Mouse (Mus musculus) embryo, embryonic 10 days (tissue): ENCODE results near the gene Pparg.

ENCODE experiments used
- DNase-seq: peaks from one replicate; pipeline ENCODE4 v3.0.0-alpha.2; 2015; ENCODE audit warnings: low spot score

Gene Pparg

DNA sequence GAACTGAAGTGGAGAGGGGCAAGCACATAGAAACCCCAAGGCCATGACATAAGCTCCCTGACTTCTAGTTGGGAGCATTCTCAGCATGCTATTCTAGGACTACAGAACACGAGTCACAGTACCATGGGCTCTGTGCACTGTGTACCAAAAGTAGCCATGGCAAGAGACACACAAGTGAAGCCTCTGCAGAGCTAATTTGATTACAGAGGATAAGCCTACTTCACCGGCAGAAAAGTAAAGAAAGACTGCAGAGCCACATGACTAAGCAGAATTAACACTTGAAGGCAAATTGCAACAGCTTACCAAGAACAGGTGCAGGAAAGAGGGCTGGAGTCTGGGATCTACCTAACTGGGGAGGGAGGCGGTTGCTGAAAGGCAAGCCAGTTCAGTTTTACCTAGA, 103.9 kb downstream of the Pparg start:
- DNase-seq: no peak

DNA sequence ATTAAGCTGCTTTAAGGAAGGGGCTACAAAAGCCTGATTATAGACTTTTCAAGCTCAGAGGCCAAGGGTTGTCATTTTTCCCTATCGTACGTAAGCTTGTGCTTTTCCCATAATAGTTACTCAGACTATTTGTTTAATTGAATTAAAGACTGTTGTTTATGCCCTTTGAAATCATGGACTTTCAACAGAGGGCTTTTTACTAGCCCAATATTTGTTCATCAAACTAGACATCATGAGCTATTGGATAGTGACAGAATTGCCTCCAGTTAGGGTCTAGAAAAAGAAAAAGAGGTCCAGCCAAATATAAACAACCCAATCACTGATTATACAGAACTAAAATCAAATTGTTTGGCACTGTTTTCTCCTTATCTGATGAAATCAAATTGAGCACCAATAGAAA, 104.7 kb downstream of the Pparg start:
- no peak for DNase-seq

DNA sequence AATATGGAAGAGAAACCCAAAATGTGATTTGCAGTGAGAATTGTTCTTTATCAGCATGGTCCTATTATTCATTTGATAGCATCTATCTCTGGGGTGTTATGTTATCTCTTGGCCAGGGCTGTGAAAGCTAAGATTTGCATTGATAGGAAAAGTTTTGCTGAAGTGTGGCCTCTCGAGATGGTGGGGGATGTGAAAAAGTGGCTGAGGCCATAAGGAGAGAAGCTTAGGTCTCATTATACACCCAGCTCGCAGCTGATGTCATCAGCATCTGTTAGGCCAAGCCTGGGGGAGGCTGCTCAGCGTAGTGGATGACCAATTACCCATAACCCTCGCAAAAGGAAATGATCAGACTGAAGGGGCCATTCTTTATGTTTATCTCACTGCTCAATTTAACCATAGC, 105.1 kb downstream of the Pparg start:
- peak; percentile 14 for DNase-seq

DNA sequence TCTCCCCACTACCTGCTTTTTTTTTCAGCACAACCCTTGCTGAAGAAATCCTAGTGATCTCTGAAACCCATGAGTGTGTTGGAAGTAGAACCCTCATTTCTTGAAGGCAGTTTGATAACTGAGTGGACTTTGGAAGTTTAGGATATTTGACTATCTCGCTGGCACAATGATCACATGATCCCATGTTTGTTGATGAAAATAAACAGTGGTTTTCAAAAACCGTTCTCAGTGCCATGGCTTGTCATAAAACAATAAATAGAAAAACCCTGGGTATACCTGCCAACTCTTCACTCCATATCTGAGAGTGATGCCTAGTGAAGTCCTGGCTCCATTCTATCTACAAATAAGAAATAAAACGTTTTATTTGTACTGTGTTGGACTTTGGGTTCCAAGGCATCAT, 105.8 kb downstream of the Pparg start:
- no peak for DNase-seq

DNA sequence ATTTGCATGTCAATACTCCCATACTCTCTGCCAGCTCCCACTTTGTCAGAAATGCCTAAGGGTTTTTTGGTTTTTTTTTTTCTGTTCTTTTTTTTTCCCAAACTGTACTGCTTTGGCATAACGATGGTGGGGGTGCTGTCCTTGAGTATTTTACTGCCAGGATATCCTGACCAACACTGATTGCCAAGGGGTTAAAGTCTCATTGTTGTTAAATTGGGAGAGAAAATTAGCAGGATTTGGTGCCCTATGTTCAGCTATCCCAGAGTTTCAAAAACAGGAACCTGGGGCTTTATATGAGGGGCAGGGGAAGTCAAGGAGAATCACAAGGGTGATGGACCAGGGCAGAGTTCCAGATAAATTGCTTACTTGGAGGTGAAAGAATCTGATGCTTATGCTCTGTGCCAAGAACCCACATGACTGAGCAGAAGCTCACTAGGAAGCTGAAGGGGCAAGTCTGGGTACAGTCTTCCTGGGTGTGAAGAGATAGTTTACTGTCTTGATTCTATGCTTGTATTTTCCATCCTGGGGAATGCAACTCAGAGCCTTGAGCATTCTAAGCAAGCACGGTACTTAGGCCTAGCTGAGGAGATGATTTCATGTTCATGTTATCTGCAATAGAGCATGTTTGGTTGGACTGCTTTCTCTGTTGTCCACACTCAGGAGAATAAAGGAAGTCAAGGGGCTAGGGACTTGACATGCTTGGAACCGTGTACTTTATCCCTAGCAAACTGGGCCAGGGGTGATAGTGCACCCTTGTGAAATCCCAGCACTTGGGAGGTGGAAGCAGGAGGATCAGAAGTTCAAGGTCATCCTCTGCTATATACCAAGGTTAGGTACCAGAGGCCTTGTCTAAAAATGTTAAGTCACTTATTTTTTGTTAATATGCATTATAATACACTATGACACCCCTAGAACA, 109.2 kb downstream of the Pparg start:
- DNase-seq: no peak

DNA sequence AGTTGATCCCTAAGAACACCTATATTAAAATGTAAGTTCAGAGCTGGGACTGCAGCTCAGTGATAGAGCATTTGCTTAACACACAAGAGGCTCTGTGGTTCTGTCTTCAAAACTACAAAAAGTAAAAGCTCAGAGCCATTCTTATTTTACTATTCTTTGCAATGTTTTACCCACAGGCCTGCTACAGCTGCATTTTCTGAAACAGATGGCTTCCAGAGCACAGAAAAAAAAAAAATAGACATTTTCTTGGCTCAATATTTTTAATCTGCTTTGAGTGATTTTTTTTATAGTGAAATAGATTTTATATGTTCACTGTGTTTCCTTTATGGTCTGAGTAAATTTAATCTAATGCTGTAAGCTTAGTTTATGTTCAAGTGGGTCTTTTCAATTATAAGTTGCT, 111.2 kb downstream of the Pparg start:
- DNase-seq: no peak

DNA sequence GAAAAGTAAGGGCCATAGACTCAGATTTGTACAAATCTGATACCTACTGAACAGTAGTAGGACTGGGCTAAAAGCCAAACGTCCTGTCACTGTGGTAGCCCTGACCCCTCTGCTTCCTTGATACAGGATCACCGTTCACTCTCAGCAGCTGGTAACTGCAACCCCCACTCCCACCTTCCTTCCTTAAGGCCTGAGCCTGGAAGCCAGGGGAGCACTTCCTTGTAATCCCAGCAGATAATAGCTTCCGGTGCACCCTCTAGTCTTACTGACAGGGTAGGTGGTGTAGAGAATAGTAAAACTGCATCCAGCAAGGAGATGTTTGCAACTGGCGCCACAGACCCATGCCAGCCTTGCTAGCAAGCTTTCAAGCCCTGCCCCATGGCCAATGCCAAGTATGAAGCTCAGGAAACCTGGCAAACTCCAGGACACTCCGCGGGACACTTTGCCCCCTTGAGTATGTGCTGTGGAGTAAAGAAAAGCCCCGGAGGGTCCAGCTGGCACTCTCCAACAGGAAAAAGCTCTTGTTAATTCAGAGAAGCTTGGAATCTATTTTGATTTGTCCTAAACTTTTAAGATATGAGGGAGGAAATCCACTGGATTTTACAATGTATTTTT, 116.4 kb downstream of the Pparg start:
- DNase-seq: no peak

DNA sequence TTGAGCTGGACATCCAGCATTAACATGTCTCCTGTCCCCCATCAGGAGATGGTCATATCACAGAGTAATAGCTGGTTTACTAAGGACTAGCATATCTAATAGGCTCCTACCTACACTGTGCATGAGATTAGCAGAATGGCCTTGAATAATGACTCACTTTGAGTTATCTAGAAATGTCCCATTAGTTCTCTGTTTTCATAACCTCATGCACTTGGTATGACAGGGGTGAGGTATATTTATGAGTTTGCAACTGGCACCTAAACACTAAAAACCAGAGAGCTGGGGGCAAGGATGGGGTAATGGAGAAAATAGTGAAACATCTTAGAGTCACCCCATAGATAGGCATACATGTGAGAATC, 119.2 kb downstream of the Pparg start:
- no peak for DNase-seq

DNA sequence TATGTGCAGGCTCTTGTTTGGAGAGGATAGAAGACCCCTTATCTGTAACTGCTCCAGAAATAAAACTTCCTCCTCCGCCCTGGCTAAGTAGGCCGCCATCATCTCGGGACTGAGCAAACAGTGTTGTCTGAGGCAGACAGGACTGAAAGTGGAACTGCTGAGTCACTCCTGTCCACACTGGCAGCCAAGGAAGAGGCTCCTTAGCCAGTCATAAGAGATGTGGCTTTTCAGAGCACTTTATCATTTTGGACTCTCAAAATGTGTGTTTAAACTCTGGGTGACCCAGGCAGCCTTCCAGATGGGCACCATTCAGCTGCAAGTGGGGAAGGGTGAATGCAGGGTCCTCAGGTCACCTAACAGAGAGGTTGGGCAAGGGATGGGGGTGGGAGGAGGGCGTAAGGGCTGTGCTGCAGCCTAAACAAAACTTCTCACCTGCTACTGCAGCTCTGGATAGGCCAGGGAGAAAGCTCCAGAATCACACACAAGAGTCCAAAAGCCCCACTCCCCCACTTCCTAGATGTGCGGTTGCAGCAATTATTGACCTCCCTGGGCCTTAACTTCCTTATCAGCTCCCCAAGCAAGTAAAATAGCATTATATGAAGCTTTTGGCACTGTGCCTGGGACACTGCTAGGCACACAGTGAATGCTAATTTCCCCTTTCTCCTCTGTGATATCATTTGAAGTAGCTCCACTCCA, 119.7 kb downstream of the Pparg start:
- peak; percentile 42 for DNase-seq

DNA sequence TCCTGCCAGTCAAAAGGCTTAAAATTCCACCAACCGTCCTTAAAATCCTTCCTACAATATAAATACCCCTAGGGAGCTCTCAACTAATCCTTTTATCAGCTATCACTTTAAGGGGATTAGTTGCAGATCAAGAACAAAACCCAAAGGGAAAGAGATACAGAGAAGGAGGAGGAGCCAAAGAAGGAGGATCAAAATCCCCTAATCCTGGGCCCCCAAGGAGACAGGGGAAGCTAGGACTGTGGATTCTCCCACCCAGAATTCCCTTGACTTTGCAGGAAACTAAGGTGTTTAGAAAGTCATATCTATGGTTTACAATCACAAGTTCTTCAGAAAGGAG, 120.2 kb downstream of the Pparg start:
- DNase-seq: no peak

DNA sequence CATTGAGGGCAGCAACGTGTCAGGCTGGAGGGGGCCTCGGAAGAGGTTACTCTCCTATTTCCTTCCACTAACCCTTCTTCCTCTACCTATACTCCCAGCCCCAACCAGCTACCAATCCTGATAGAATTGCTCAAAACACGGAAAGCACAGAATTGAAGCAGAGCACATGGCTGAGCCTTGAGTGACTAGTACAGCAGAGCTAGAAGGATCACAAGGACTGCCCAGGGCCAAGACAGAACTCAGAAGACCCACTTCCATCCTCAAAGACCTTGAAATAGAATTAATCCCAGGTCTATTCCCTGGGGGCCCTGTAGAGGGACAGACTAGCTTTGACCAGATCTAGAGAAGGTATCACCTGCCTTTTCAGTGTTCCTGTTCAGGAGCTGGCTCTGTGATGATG, 120.9 kb downstream of the Pparg start:
- DNase-seq: no peak

DNA sequence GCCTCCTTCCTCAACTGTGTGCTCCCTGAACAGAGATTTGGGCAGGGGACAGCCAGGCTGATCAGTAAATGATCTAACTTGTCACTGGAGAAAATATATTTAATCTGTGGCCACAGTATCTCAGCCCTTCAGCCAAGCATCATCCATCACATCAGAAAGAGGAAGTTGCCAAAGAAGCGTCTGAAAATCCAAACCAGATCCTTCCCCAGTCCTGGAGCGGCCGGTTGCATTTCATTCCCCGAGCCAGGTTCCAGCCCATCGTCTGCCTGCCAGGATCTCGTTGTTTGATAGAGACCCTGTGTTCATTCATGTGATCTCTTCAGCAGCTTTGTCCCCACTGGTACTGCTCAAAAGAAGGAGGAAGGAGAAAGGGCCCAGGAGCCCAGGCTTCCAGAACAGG, 124.9 kb downstream of the Pparg start:
- DNase-seq: no peak

DNA sequence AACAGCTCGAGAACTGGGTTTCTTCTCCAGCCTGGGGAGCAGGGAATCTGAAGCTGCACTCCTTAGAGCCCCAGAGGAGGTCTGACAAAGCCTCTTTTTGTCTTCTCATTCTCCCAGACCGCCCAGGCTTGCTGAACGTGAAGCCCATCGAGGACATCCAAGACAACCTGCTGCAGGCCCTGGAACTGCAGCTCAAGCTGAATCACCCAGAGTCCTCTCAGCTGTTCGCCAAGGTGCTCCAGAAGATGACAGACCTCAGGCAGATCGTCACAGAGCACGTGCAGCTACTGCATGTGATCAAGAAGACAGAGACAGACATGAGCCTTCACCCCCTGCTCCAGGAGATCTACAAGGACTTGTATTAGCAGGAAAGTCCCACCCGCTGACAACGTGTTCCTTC, 129.1 kb downstream of the Pparg start:
- no peak for DNase-seq

DNA sequence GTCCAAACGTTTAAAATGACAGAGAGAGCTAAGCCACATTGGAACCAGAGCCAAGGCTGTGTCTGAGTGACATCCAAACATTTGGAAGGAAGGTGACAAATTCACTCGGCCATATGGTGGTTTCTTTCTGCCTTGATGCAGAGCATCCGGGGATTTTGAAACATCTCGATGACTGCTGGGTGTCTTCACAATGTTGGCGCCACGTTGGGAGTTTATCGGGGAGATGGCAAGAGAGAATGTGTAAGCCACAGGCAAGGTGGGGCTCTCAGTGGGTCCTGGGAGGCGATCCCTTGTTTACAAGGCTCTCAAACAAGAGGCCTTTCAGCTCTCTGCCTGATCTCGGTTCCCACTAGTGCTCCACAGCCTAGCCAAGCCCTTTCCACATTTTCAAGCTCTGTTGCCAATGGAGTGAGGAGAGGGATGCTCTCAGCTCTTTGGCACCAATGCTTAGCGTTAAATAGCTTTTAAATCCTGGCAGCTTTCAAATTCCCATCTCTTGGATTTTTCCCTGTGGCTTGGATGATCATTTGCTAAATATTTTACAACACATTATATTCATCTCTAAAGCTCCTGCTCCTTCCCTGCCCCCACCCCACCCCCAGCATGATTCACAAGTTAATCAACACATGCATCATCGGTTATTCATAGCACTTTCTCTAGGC, 132.3 kb downstream of the Pparg start:
- no peak for DNase-seq

DNA sequence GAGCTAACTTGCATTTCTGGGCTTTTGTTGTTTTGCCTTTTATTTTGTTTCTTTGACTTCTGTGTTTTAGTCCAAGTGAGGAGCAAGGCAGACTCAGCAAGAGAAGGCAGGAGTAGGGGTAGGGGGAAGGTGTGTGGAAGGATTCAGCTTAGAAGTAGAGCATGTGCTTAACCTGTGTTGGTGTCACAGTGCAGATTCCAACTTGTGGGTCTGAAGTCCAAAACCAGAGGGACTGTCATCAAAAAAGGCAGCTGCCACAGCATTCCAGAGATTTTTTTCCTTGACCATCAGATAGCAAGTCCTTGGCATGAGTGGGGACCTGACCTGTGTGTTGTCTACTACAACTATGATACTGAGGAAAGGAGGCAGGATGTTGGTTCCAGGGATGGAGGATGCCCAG, 133.1 kb downstream of the Pparg start:
- no peak for DNase-seq

DNA sequence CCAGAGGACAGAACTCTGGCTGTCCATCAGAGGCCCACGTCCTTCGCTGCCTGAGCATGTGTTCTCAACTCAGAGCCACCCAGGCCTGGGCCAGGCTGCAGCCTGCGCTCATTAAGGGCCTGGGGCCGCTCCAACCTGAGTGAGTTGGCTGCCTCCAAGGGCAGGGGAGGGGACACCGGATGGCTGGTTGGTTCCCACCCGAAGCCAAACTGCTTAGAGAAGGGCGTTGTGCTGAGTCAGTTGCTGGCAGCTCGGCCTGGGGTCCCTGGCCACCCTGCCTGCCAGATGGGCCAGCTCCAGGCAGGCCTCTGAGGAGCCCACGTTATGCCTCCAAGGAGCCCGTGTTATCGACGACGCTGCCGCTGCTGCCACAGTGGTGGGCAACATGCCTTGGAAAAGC, 138.8 kb downstream of the Pparg start:
- no peak for DNase-seq

DNA sequence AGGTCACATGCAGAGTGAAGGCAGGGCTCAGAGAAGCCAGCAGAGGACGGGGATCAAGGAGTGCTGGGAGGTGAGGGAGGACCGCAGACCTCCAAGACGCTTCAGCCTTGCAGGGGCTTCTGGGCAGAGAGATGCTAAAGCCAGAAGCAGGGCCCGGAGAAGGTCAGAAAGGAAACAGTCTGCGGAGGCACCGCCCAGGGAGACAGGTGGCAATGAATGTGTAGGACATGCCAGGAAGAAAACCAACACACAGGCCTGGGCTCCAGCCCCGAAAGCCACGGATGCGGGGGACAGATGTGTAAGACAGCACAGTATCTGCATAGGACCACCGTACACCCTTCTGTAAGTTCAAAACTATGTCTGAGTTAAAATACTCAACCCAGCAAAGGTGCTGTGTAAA, 139.5 kb downstream of the Pparg start:
- DNase-seq: no peak

DNA sequence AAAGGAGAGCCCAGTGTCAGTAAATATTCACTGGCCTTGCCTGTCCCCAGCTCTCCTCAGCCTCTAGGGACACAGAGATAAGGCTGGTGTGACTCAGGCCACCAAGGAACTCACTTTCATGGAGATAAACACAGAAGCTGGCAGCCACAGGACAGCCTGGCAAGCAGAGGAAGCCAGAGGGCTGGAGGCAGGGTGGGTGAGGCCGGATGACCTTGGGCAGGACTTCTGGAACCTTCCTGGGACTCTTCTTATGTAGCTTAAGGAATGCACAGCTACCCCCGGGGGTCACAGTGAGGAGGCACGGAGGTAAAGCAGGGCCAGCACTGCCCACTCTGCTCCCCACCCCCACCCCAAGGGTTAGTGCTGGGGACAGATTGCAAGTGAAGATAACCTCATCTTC, 140.4 kb downstream of the Pparg start:
- no peak for DNase-seq

DNA sequence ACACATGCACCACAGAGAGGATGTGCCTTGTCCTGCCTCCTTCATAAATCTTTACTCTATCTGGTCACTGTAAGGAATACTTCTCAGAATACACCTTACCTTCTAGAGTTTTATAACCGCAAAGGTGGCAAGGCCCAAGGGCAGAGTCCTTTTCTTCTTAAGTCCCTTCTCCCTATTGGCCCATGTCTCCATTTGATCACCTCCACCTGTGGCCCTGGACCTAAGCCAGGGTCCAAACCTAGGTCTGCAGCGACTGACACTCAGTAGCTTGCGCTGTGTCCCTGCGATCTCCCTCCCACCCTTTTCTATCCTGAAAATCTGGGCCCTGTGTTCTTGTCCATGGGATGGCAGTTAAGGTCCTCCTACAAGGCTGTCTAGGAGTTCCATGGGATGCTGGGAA, 142.3 kb downstream of the Pparg start:
- DNase-seq: no peak

DNA sequence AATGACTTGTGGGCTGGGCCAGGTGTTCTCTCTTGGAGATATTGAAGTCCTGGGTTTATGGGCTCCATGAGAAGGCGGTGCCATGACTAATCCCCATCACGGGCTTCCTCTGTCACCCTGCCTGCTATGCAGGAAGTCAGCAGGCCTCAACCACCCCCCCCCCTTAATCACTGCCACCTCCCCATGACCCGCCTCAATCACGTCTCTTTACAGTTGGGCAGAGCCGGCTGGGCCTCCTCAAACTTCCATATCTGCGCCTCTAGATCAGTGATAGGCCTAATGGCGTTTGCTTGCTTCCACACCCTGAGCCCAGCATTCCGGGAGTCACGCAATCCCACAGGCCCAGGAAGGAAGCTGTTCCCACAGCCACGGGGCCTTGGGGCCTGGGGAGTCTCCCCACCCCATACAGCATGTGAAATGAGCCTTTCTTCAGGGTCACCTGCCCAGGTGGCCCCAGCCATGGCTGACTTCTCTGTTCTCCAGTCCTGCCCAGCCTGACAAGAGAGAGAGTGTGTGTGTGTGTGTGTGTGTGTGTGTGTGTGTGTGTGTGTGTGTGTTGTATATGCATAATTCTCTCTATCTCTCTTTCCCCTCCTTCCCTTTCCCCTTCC, 142.9 kb downstream of the Pparg start:
- DNase-seq: no peak

DNA sequence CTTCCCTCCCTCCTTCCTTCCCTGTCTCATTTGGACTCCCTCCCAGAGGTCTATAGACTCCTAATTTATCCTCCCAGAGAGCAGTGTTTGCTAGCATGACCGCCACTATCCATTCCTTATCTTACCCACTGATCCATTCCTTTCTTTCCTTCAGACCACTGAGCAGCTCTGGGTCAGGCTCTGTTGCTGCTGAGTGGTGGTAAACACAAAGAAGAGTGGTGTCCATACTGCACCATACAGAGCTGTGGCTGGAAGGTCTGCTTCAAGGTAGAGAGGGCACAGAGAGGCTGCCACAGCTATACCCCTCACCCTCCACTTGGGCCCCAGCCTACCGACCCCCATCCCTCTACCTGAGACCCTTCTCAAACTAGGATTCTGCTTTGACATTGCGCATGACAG, 143.4 kb downstream of the Pparg start:
- DNase-seq: no peak

DNA sequence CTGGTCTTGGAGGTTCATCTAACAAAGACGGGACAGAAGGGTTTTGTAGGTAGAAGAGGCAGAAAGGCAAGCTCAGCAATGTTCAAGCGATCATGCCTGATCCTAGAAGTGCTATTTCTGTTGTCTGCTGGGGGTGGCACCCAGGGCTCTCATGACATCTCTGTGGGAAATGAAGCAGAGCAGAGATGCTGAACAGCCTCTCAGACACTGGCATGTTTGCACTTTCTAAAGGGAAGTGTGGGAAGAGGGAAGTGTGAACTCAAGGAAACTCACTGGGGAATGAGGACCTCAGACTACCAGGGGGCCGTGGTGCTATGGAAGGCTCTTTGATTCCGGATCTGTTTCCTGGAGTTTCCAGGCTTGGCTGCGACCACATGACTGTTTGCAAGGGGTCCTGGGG, 144.2 kb downstream of the Pparg start:
- DNase-seq: no peak
